Mouse (Mus musculus) kidney, adult 2 months (tissue): ENCODE data around the gene Arap1.

ENCODE experiments used
- CTCF ChIP-seq: fragments of 200-500 bp; conservative IDR thresholded peaks from 2 replicates; pipeline ENCODE4 v1.5.1; 2011; ENCODE audit warnings: low read depth, mild to moderate bottlenecking, control low read depth, low read length, moderate library complexity, mixed read lengths; ENCODE audit not compliant: insufficient read depth, insufficient read length
- POLR2A ChIP-seq: fragments of 200-500 bp; IDR thresholded peaks from one replicate; pipeline ENCODE4 v1.6.1; 2011; ENCODE audit warnings: low read depth, low read length, control low read depth

GRCm38 (mm10) chr7:101459923-101460607, 112.2 kb downstream of the Arap1 start:
- TF ChIP-seq CTCF (no peak), POLR2A (no peak)
